Mouse (Mus musculus): Measurements from ENCODE around the gene Surf4.

GRCm38 (mm10) chr2:26900731-26901130, 33.0 kb downstream of the Surf4 start:
- TF ChIP-seq CTCF (IDR thresholded peaks at IDR 0.05; ENCODE audit: borderline replicate concordance, extremely low read depth, insufficient read depth, insufficient read length) (no peak), POLR2A (IDR thresholded peaks at IDR 0.05; ENCODE audit: borderline replicate concordance, extremely low read depth, insufficient read depth, insufficient read length, poor library complexity, severe bottlenecking) (no peak)

All from brain, embryonic 14.5 days (tissue).